Mouse (Mus musculus): ENCODE results near the gene Scn8a.

The Scn8a gene

DNA sequence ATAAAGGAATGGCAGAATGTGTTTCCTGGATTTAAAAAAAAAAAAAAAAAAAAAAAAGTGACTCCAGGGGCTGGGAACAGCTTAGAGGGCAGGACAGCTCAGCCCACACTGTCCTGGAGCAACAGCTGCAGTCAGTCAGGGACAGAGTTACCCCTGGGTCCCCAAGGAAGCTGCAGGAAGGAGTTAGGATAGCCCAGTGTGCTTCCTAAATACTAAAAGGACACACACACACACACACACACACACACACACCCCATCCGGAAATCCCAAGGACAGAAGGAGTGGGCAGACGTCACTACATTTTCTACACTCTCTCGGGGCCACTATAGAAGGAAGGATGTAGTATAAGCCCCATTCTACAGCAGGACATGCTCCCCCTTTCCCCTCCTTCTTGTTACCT is 198.4 kb downstream of the Scn8a start:
- in situ Hi-C loops (cut with MboI, MseI) = no loop called here

DNA sequence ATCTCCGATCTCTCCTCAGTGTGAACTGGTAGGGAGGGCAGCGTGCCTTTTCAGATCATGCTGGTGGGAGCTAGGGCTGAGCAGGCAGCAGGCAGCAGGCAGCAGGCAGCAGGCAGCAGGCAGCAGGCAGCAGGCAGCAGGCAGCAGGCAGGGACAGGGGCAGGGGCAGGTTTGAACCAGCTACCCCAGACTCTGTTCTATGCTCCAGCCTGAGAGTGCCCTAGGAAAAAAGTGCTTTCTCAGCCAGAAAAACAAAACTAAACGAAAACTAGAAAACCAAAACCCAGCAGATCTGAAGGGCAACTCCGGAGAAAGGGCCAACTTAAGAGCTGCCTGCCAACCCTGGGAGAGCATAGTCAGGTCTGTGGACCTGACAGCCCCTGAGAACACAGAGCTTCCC is 199.0 kb downstream of the Scn8a start:
- in situ Hi-C loops (cut with MboI, MseI) = no loop called here

DNA sequence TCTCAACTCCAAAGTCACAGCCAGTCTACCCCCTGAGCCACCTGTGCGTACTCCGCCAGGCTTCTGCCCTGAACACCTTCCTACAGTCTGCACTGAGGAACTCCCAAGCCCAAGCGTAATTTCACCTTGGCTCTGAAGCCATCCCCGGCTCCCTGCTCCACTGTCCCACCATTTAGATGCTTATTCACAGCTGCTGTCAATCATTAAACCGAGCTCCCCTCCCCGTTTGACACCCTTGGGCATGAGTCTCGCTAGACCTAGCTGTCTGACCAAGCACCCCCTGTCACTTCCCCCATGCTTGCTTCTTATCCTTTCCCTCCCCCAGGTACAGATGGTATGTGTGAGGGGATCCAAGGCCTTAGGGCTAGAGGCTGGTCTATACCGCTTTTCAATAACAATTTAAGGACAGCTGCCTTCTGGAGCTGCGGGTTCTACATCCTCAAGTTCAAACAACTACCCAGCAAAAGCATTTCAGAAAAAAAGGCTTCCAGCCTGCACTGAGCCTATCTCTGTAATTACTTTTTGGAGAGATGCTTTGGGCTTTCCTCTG is 200.1 kb downstream of the Scn8a start:
- in situ Hi-C loops (cut with MboI, MseI) = no loop called here

DNA sequence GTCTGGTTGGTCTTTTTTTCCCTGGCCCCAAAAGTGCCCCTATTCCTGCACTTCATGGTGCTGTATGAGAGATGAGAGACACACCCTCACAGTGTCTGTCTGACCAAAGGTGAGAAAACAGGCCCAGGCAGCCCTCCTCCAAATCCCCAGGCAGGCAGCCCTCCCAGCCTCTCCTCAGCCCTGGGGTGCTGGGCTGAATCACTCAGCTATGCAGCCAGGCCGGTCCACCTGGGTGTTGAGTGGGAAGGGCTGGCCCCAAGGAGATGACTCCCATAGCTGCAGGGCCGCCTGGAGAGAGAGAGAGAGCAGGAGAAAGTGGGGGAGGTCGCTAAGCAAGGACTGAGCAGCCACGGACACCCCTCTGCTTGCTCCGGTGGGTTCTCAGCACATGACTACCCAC is 201.1 kb downstream of the Scn8a start:
- in situ Hi-C loops (cut with MboI, MseI) = no loop called here

DNA sequence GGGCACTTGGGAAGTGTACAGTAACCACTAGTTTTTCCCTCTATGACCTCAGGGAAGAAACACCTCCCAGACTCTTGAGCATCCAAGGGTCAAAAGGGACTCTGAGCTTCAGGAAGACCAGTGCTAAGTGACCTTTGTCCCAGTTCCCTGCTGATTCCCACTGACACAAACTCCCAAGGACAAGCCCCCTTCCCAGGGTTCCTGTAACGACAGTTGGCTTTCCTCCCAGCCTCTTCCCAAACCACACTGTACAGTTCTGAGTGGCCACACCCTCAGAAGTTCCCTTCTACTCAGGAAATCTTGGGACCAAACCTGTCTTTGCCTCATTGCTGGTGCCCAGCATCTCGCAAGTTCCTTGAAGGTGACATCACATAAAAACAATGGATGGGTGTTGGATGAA is 203.1 kb downstream of the Scn8a start:
- in situ Hi-C loops (cut with MboI, MseI) = no loop called here

DNA sequence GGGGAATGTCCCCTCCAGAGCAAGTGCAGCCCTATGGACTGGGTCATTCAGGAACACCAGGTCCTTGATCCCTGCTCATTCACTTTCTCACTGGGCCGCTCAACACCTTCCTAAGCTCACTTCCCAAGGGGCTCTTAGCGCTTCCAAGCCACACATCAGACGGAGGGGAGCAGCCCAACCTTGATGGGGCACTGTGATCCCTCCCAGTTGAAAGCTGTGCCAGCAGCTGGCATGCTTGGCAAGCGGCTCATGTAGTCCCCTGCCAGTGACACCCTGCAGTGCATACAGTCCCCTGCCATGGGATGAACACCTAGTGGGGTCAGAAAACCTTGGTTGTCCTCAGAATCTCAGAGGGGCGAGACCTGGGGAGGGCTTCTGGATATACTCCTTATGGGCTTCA is 204.4 kb downstream of the Scn8a start:
- in situ Hi-C loops (cut with MboI, MseI) = no loop called here

DNA sequence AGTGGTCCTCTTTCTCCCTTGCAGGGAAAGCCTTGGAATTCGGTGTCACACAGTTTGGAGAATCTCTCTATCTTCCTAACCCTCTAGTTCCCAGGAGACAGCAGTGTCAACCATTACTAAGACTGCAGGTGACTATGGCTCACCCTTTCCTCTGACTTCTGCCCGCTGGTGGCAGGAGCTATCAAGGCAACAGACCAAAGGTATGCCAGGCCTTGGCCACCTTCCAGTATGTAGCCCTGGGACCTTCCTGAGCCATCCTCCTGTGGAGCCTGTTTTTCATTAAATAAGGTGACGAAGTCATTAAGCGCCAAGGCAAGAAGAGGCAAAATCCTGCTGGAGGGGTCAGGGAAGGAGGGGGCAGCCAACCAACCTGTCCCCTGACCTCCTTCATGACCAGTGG is 205.5 kb downstream of the Scn8a start:
- in situ Hi-C loops (cut with MboI, MseI) = no loop called here

DNA sequence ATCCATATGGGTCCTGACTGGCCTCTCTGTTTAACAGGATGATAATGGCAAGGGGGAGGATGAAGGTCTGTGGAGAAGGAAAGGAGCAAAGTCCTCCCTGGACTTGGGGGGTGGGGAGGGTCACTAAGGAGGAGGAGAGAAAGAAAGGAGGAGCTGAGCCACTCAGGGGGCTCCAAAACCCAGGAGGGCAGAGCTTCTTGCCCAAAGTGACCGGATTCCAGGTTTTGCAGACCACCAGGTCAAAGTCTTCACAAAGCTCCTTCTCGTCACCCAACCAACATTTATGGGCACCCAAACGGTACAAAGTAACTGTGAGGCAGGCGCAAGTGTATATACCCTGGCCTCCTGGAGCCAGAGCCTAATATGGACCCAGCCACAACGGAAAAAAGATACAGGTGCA is 206.0 kb downstream of the Scn8a start:
- in situ Hi-C loops (cut with MboI, MseI) = no loop called here

DNA sequence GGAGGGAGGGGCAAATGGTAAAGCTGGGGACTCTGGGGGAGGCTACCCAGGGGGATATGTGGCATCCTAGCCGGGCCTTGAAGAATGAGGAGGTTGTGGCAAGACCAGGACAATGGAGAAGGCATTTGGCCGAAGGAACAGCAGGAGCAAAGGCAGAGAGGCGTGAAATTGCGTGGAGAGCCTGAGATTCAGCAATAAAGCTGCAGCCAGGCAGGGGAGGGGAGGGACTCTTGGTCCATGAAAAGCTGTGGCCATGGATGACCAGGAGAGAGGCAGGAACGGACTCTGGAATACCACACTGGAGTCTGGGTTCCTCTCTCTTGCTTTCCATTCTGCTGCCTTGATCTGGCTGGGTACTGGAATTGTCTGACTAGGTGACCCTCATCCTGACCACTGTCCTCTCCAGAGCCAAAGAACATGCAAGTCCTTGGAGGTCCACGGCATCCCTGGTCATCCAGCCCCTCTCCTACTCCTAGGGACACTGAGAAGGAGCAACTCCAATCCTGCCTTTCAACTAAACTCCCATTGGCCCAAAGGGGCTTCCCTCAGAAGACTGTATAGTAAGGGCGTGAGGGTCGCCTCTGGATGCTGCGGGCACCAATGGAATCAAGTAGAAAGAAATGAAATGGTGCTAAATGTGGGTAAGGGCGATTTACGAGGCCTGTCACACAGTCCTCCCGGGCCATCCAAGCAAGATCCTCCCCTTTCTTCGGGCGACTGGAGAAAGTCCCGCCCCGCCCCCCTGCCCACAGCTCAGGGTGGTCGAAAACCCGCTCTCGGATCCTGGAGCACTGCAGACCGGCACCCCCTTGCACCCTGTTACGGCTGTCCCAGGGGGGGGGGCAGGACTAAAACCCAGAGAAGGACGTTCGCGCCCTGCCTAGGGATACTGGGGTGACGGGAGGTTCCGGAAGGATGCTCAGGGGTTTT is 206.7 kb downstream of the Scn8a start:
- in situ Hi-C loops (cut with MboI, MseI) = no loop called here

DNA sequence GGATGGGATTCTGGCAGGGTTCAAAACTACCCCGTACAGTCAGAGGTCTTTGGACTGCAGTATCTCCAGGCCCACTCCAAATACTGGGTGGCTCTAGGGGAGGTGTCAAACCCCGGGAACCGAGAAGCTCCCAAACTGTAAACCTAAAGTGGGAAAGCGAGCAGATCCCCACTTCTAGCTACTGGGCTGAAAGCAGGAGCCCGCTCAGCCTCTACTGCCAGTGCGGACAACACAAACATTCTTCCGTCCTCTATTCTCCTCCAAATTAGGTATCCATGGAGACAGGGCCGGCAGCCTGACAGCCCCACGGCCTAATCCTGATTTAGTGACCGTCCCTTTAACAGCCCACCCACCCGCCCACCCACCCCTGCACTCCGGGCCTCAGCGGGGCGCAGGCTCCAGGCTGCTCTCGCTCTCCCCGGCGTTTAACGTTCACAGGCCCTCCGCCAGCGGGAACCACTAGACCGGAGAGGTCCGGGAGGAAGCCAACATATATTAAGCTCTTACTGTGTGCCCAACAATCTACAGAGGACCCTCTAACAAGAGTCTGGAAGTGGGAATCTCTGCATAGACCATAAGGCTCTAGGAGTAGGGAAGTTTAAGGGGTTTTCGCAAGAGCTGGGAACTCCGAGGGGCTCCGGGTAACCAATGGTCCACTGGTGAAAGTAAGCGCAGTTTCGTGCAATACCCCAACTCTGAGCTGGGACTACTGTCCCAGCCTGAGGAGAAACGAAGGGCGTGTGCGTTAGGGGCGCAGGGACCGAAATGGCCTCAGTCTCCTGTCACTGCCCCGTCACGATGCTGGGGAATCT is 207.5 kb downstream of the Scn8a start:
- in situ Hi-C loops (cut with MboI, MseI) = no loop called here

DNA sequence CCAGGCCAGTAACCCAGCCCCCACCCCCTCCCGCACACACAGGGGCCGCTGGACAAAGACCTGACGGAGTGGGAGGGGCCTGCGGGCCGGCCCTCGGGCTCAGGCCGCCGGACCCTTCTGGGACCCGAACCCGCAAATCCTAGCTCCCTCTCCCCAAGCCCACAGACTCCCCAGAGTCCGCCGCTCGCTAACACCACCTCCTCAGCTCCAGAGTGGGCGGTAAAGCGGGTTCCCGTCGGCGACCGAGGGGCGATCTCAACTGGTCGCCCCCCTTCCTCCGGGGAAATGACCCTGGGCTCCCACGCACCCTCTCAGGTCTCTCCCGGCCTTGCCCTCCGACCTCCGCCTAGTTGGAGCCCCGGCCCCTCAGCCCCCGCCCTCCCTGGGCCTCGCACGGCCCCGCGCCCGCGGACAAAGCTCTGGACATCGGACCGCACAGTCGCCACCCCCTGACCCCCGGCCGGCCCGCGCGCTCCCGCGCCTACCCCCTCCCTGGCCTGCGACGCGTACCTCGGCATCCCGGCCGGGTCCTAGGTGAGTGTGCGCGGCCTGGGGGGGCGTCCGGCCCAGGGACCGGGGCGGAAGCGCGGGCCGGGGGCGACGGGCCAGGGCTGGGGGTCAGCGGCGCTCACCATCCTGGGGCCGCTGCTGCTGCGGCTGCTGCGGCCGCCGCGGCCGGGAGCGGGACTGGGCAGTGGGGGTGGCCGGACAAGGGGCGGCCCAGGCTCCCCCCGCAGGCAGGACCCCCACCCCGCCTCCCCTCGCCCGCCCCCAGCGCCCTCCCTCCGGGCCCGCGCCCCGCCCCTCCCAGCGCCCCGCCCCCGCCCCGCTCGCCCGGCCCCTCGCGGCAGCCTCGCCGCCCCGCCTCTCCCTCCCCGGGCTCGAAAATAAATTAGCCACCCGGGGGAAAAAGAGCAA is 208.4 kb downstream of the Scn8a start, which contains the start of gene Fignl2:
Gene Fignl2, minus strand, starts transcription at position 755 of the 918 bp plus-strand sequence.
- in situ Hi-C loops (cut with MboI, MseI) = no loop called here

DNA sequence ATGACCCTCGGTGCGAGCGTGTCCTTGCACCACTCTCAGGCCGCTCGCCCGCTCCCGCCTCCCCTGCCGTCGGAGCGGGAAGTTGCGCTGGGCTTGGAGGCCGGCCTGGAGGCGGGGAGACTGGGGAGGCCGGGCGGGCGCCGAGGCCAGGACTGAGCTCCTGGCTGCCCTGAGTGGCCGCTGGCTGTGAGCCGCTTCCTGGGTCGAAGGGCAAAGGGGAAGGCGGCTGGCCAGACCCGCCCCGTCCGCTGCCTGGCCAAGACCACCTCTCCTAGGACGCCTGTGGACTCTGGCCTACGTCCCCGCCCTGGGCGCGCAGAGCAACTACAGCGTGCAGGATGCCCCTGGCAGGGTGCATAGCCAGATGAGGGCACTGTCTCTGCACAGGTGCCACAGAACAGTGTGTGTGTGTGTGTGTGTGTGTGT is 209.1 kb downstream of the Scn8a start:
- in situ Hi-C loops (cut with MboI, MseI) = no loop called here

DNA sequence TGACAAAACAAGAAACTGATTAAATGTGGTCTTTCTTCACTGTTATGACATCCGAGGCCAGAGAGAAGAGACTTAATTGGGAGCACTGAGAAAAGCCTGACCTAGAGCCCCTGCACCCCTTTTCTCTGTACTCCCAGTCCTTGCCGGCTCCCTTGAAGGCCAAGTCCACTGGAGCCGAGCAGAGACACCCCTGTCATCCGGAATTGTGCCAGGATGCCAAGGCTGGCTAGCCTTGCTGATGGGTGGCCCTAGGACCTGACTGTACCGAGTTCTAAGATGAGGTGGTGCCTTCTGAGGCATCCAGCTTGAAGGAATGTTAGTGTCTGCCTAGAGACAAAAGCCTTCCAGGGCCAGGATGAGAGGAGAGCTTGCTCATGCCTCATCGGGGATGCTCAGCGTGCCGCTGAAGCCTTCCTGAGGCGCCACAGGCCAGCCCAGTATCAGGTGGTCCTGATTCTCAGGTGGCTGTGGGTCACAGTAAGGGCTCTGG is 210.4 kb downstream of the Scn8a start:
- in situ Hi-C loops (cut with MboI, MseI) = loop anchor here (5.0 kb wide), 1 partner anchor 78 kb away; no protein-coding TSS in a partner anchor

DNA sequence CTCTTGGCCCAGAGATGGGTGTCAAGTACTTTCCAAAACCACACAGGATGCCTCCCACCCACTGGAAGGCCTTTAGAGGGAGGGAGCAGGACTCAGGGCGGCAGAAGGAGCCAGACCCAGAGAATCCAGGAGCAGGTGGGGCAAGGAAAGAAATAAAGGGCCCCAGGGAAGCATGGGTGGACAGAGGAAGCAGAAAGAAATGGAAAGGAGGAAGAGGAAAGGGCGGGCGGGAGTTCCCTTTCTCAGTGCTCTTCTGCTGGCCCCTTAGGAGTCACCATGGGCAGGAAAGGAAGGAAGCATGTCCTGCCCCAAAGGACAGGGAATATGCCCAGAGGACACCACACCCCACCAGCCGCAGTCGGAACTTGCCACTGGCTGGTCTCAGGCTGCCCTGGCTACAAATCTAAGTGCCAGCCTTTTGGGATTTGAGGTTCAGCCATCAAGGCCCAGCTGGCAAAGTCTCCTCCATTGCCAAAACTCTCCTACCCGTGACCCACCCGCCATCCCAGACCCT is 211.4 kb downstream of the Scn8a start:
- in situ Hi-C loops (cut with MboI, MseI) = loop anchor here (5.0 kb wide), 1 partner anchor 79 kb away; no protein-coding TSS in a partner anchor

DNA sequence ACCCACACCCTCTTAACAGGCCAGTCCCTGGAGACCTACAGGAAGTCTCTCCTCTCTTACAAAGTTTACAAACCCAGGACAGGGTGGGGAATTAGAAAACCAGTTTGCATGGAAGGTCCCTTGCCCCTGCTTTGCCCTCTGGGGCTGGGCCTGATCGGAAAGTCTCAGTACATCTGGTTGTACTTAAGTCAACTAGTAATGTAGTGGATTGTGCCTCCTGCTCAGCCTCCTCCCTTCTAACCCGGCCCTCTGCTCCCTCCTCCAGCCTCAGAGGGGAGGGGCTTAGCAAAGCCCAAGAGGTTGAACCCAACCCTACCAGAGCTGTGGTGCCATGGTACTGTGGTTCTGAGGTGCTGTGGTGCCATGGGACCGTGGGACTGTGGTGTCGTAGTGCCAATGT is 212.6 kb downstream of the Scn8a start:
- in situ Hi-C loops (cut with MboI, MseI) = loop anchor here (5.0 kb wide), 1 partner anchor 80 kb away; no protein-coding TSS in a partner anchor

DNA sequence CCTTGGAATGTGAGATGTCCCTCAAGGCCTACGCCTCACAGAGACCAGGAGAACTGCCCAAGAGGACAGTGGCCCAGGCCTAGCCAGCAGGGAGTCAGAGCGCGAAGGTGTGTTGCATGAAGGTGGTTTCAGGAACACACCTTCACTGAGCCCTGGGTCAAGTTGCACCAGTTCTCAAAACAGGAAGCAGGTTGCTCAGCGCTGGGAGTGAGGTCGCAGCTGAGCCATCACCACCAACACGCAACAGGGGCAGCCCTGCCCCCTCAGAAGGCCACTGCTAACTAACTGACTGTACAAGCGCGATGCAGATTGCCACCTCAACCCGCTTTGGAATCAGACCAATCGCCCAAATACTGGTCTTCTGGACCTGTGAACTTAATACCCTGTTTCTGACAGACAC is 214.8 kb downstream of the Scn8a start:
- in situ Hi-C loops (cut with MboI, MseI) = loop anchor here (5.0 kb wide), 1 partner anchor 82 kb away; no protein-coding TSS in a partner anchor

DNA sequence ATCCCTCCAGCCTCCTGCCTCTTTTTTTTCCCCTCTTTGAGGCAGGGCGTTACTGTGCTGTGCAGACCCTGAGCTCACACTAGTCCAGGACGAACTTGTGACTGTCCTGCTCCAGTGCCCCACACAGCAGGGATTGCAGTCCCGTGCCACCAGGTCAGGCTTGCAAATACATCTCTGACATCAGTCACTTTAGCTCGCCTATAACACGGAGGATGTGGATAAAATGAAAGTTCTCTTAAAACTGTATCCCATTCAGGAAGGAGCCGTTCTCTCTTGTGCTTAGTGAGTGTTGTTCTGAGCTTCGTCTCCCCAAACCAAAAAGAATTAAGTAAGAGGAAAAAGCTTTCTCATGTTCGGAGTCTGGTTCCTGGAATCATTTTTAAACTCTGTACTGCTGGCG is 216.8 kb downstream of the Scn8a start:
- in situ Hi-C loops (cut with MboI, MseI) = no loop called here

DNA sequence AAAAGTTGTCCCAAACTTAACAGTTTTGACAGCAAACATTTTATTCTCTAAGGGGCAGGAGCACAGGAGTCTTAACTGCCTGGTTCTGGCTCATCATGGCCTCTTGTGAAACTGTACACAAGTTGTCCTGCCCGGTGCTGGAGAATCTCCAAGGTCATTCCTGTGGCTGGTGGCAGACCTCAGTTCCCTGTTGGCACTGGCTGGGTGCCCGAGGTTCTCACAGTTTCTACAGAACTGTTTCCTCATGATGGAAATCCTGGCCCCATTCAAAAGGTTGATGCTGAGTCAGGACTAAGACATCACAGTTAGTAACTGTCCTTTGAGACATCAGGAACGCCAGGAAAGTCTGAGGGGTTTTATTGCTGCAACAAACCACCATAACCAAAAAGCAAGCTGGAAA is 217.3 kb downstream of the Scn8a start:
- in situ Hi-C loops (cut with MboI, MseI) = no loop called here

DNA sequence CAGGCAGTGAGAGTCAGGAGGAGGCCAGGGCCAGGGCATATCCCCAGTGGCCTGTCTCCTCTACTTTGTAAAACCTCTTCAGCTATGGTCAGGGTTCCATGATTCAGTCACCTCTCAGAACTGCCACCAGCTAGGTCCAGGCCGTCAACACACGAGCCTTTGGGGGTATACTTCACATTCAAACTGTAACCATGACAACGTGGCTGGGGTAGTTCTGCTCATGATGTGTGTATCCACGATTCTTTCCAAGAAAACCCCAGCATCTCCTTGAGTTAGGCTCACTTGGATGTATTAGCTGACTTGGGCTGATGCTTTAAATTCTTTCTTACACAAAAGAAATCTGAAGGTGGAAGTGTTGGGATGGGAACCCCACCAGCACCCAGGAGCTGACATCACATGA is 218.6 kb downstream of the Scn8a start:
- in situ Hi-C loops (cut with MboI, MseI) = no loop called here

DNA sequence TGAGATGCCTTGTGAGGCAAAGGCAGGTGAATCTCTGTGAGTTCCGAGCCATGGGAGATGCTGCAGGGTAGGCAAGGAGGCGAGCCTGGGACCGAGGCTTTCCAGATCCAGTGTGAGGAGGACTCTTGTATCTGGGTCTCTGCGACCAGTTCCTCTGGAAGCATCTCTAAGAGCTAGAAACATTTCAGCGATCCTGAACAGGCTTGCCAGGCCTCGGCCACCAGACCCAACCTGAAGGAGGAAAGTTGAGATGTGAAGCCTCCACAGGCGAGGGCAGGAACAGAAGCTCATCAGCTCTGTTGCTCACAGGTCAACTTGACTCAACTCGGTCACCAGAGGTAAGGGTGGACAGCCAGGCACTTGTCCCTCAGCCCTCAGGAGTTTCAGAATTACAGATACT is 221.9 kb downstream of the Scn8a start:
- in situ Hi-C loops (cut with MboI, MseI) = loop anchor here (10.0 kb wide), 2 partner anchors 1563 to 1853 kb away; no protein-coding TSS in a partner anchor
